Mouse (Mus musculus) inflammation-experienced regulatory T-cells, adult 16 weeks (primary cell): ENCODE data around the gene Trim65. TPM values are rescaled to one million over a fixed set of nuclear protein-coding genes. Genes with fewer than 3 reads are reported as not detected.

Experiments used
- polyA plus RNA-seq: library from polyadenylated mRNA; unstranded; fragments of 100-300 nt; shearing (Covaris generic); gene quantifications from one replicate; pipeline ENCODE4 v1.2.1, GENCODE M21; 2017

Gene Trim65
- polyA plus RNA-seq: 9.8 TPM

DNA sequence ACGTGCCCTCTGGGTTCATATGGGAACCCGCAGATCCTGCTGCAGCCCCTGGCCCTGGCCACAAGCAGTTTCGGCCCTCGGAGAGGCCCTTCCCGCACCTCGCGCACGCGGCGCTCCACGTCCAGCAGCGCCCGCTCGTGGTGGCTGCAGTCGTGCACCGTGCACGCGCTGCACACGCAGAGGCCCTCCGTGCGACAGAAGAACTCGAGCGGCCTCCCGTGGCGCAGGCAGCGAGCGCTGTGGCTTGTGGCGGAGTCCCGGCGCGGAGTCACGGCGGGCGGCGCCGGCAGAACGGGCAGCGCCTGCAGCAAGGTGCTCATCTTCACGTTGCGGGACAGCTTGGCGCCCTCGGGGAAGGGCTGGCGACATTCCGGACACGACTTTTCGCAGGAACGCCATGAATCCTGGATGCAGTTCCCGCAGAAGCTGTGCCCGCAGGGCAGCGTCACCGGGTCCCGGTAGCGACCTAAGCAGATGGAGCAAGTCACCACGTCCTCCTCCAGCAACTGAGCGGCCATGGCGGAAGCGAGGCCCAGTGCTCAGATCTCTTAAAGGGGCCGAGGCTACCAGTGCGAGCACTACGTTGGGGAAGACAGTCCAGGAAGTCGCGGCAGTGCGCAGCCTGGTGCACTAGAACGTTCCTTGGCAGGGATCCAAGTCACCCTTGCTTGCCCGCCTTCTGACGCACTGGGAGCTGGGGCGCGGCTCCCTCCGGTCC, at the start of gene Trim65:
TSS of gene Trim65 (minus strand) at position 641 of the 718 bp plus-strand sequence.

DNA sequence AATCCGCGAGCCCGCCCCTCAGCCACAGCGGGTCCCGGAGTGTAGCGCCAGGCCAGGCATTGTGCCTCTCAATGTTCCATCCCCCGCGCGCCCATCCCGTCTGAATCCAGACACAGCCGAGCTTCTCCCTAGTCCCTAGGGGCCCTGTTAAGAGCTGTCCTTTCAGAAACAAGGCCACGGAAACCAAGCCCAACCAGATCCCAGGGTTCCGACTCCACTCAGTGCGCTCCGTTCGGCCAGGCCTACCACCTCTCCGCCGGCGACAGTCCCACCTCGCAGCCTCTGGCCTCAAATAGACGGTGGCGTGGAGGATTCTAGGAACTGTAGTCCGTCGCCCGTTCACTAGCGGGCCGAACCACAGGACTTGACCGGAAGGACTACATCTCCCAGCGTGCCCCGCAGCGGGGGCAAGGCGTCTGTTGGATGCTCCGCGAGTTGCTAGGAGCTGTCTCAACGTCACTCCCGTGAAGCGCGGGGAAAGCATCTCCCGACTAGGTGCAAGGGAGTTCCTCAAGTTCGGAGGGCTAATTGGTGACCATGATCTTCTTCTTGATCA, 37.0 kb upstream of the Trim65 start, which contains the start of gene Fbf1:
TSS of gene Fbf1 (minus strand) at position 283 of the 556 bp plus-strand sequence.

GRCm38 (mm10) chr11:116138468-116139138, 7.7 kb upstream of the Trim65 start, which contains the start of gene Mrpl38:
TSS of gene Mrpl38 (minus strand) at chr11:116138868.

GRCm38 (mm10) chr11:116127156-116127980, 3.6 kb downstream of the Trim65 start, which contains the start of gene Trim47:
TSS of gene Trim47 (minus strand) at chr11:116127210.

GRCm38 (mm10) chr11:116086258-116087193, 44.4 kb downstream of the Trim65 start, which contains the start of gene Wbp2:
TSS of gene Wbp2 (minus strand) at chr11:116086995.

GRCm38 (mm10) chr11:116077446-116078204, 53.3 kb downstream of the Trim65 start, which contains the start of gene Unc13d:
TSS of gene Unc13d (minus strand) at chr11:116077961.

Other genes with a start within 250 kb of the Trim65 start
- gene Smim5, start 231.2 kb downstream of the Trim65 start, polyA plus RNA-seq: 0.37 TPM
- 1.3 TPM for gene Smim6, start 219.1 kb downstream of the Trim65 start, polyA plus RNA-seq
- 43.4 TPM for gene Sap30bp, start 197.8 kb downstream of the Trim65 start, polyA plus RNA-seq
- gene Recql5, start 197.7 kb downstream of the Trim65 start, polyA plus RNA-seq: 27.8 TPM
- gene Itgb4, start 156.4 kb downstream of the Trim65 start, polyA plus RNA-seq: not detected
- gene Galk1, start 118.4 kb downstream of the Trim65 start, polyA plus RNA-seq: 40.4 TPM
- 1,346 TPM for gene H3f3b, start 103.2 kb downstream of the Trim65 start, polyA plus RNA-seq
- gene Unk, start 100.8 kb downstream of the Trim65 start, polyA plus RNA-seq: 56.5 TPM
- gene Unc13d, start 53.2 kb downstream of the Trim65 start, polyA plus RNA-seq: 202 TPM
- gene Wbp2, start 44.1 kb downstream of the Trim65 start, polyA plus RNA-seq: 214 TPM
- gene Trim47, start 3.9 kb downstream of the Trim65 start, polyA plus RNA-seq: 0.32 TPM
- gene Mrpl38, start 7.7 kb upstream of the Trim65 start, polyA plus RNA-seq: 91.0 TPM
- gene Fbf1, start 37.0 kb upstream of the Trim65 start, polyA plus RNA-seq: 10.1 TPM
- gene Ten1, start 67.7 kb upstream of the Trim65 start, polyA plus RNA-seq: 62.6 TPM
- gene Acox1, start 67.9 kb upstream of the Trim65 start, polyA plus RNA-seq: 24.7 TPM
- gene Evpl, start 106.9 kb upstream of the Trim65 start, polyA plus RNA-seq: 0.12 TPM
- gene Srp68, start 143.1 kb upstream of the Trim65 start, polyA plus RNA-seq: 91.6 TPM
- gene Galr2, start 149.8 kb upstream of the Trim65 start, polyA plus RNA-seq: not detected
- gene Exoc7, start 176.1 kb upstream of the Trim65 start, polyA plus RNA-seq: 102 TPM
- 0.11 TPM for gene Foxj1, start 204.3 kb upstream of the Trim65 start, polyA plus RNA-seq